Mouse (Mus musculus): ENCODE data around the gene Sgf29. TPM values are rescaled to one million over a fixed set of nuclear protein-coding genes. Genes with fewer than 3 reads are reported as not detected.
A peak's percentile ranks its signal among the peaks of the same experiment; 100 is the strongest.

Gene Sgf29
- polyA plus RNA-seq, 1 experiment from 2014 or later: 49.5 TPM

DNA sequence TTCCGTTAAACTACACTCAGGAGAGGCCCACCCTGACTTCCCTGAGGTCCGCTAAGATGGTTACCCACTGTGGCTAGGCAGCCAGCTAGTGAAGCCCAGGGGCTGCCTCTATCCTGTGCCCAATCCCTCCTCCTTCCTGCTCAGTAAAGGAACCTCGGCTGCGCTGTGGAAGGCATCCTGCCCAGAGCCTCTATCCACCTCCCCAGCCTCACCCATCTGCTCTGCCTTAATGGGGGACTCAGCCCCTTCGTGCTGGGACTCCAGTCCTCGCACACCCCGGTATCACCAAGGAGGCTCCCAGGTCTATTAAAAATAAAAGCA, 54.6 kb downstream of the Sgf29 start:
- Histone ChIP-seq H3K27ac (ENCODE audit: low read length) (no peak overlapping the region), H3K4me3 (ENCODE audit: low read depth, low read length) (peak overlapping the region; percentile 8; the same call in 1 of the 2 replicates)

GRCm38 (mm10) chr7:126704121-126704980, 55.2 kb downstream of the Sgf29 start:
- peak overlapping the region; percentile 54 for H3K4me2 ChIP-seq (replicated peaks; ENCODE audit: low read depth, low read length)
- 0 out of 2 replicates have a peak, but pooled peaks cover 12% of the 10 kb centered on the region for H3K27me3 ChIP-seq (replicated peaks; ENCODE audit: insufficient read depth, low read length)
- H3K27ac ChIP-seq (ENCODE audit: low read length): no peak overlapping the region
- peaks cover 4% of the 10 kb centered on the region for H3K4me1 ChIP-seq (ENCODE audit: insufficient read depth, low read depth, low read length)
- ATAC-seq (peak; percentile 79), DNase-seq (ENCODE audit: low spot score) (peak; percentile 71)
- TF ChIP-seq CTCF (IDR thresholded peaks at IDR 0.05) (0 out of 2 replicates have a peak, but pooled peaks have one; percentile 25), EP300 (IDR thresholded peaks at IDR 0.05) (no peak)
- H3K9ac ChIP-seq (replicated peaks; ENCODE audit: low read depth): 0 out of 2 replicates have a peak overlapping the region, but pooled peaks have one; percentile 8
- WGBS: 5% methylated on average over 38 of the region's 39 CpGs
- no peaks in the 10 kb centered on the region for H3K36me3 ChIP-seq (ENCODE audit: insufficient read depth, low read length)
- no peaks in the 10 kb centered on the region for H3K9me3 ChIP-seq (ENCODE audit: low read length)
- H3K4me3 ChIP-seq (ENCODE audit: low read depth, low read length): peak overlapping the region; percentile 28

More for the DNA sequence above, 54.6 kb downstream of the Sgf29 start:
- 22% methylated on average over 7 of the region's 7 CpGs for whole genome bisulfite sequencing
- Histone ChIP-seq H3K27me3 (replicated peaks; ENCODE audit: insufficient read depth, low read length) (0 out of 2 replicates have a peak, but pooled peaks cover 12% of the 10 kb centered on the region), H3K4me2 (replicated peaks; ENCODE audit: low read depth, low read length) (peak overlapping the region; percentile 54; the same call in 1 of the 2 replicates), H3K4me1 (ENCODE audit: insufficient read depth, low read depth, low read length) (peaks cover 4% of the 10 kb centered on the region), H3K36me3 (ENCODE audit: insufficient read depth, low read length) (no peaks in the 10 kb centered on the region), H3K9ac (replicated peaks; ENCODE audit: low read depth) (no peak overlapping the region), H3K9me3 (ENCODE audit: low read length) (no peaks in the 10 kb centered on the region)
- no peak for DNase-seq (ENCODE audit: low spot score)
- TF ChIP-seq CTCF (IDR thresholded peaks at IDR 0.05) (no peak), EP300 (IDR thresholded peaks at IDR 0.05) (no peak)
- ATAC-seq: no peak

GRCm38 (mm10) chr7:126707442-126708174, 58.5 kb downstream of the Sgf29 start, which contains the start of gene Coro1a:
Coro1a (minus strand) TSS chr7:126707787.
- H3K4me2 ChIP-seq (replicated peaks; ENCODE audit: low read depth, low read length): no peak within 1 kb of the TSS
- H3K4me3 ChIP-seq (ENCODE audit: low read depth, low read length): no peak within 1 kb of the TSS
- DNase-seq (ENCODE audit: low spot score) (no peak), ATAC-seq (no peak)
- no peaks in the 10 kb centered on the region for H3K36me3 ChIP-seq (ENCODE audit: insufficient read depth, low read length)
- no peak within 1 kb of the TSS for H3K9ac ChIP-seq (replicated peaks; ENCODE audit: low read depth)
- TF ChIP-seq CTCF (IDR thresholded peaks at IDR 0.05): no peak
- no peak for TF ChIP-seq EP300 (IDR thresholded peaks at IDR 0.05)
- no peak within 1 kb of the TSS for H3K27ac ChIP-seq (ENCODE audit: low read length)
- peaks cover 4% of the 10 kb centered on the region for H3K4me1 ChIP-seq (ENCODE audit: insufficient read depth, low read depth, low read length)
- 0 out of 2 replicates have a peak, but pooled peaks cover 12% of the 10 kb centered on the region for H3K27me3 ChIP-seq (replicated peaks; ENCODE audit: insufficient read depth, low read length)
- H3K9me3 ChIP-seq (ENCODE audit: low read length): no peaks in the 10 kb centered on the region
- 75% methylated on average over 19 of the region's 19 CpGs for WGBS

- ATAC-seq: no peak
- WGBS: 76% methylated on average over 10 of the region's 10 CpGs
- no peak overlapping the region for H3K4me3 ChIP-seq (ENCODE audit: low read depth, low read length)
- peaks cover 4% of the 10 kb centered on the region for H3K4me1 ChIP-seq (ENCODE audit: insufficient read depth, low read depth, low read length)
- H3K9me3 ChIP-seq (ENCODE audit: low read length): no peaks in the 10 kb centered on the region
- DNase-seq (ENCODE audit: low spot score): no peak
- H3K27ac ChIP-seq (ENCODE audit: low read length): no peak overlapping the region
- no peak overlapping the region for H3K9ac ChIP-seq (replicated peaks; ENCODE audit: low read depth)
- no peaks in the 10 kb centered on the region for H3K36me3 ChIP-seq (ENCODE audit: insufficient read depth, low read length)
- TF ChIP-seq EP300 (IDR thresholded peaks at IDR 0.05) (no peak), CTCF (IDR thresholded peaks at IDR 0.05) (no peak)
- 0 out of 2 replicates have a peak, but pooled peaks cover 10% of the 10 kb centered on the region for H3K27me3 ChIP-seq (replicated peaks; ENCODE audit: insufficient read depth, low read length)
- no peak overlapping the region for H3K4me2 ChIP-seq (replicated peaks; ENCODE audit: low read depth, low read length)
These were observed 59.3 kb downstream of the Sgf29 start for GRCm38 (mm10) chr7:126708175-126708952.

DNA sequence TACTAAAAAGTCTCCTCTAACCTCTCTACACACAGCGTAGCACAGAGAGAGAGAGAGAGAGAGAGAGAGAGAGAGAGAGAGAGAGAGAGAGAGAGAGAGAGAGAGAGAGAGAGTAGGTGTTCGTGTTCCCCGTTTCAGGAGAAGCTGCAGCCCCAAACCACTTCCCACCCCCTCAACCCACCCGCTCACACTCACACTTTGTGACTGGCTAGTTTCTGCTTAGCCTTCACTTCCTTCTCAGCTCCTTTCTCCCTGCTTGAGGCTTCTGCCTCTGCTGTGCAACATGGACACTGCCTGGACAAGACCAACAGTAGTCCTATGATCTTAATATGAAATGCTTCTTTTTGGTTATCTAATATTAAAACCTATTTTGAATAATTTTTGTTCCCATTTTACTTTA, 61.2 kb downstream of the Sgf29 start:
- Histone ChIP-seq H3K9ac (replicated peaks; ENCODE audit: low read depth) (no peak overlapping the region), H3K36me3 (ENCODE audit: insufficient read depth, low read length) (no peaks in the 10 kb centered on the region), H3K4me2 (replicated peaks; ENCODE audit: low read depth, low read length) (no peak overlapping the region), H3K27me3 (replicated peaks; ENCODE audit: insufficient read depth, low read length) (no peaks in the 10 kb centered on the region), H3K27ac (ENCODE audit: low read length) (no peak overlapping the region), H3K9me3 (ENCODE audit: low read length) (no peaks in the 10 kb centered on the region), H3K4me3 (ENCODE audit: low read depth, low read length) (no peak overlapping the region), H3K4me1 (ENCODE audit: insufficient read depth, low read depth, low read length) (no peaks in the 10 kb centered on the region; the same call in 1 of the 2 replicates)
- DNase-seq (ENCODE audit: low spot score) (no peak), ATAC-seq (no peak)
- 60% methylated on average over 4 of the region's 4 CpGs for WGBS
- TF ChIP-seq CTCF (IDR thresholded peaks at IDR 0.05) (no peak), EP300 (IDR thresholded peaks at IDR 0.05) (no peak)
